Mouse (Mus musculus): ENCODE results near the gene Crmp1. TPM values are rescaled to one million over a fixed set of nuclear protein-coding genes. Genes with fewer than 3 reads are reported as not detected.

Gene Crmp1
- polyA plus RNA-seq, 1 experiment from 2014 or later = 82.9 TPM

- DNase-seq (ENCODE audit: low spot score) (no peak), ATAC-seq (replicated peaks; ENCODE audit: insufficient number of reproducible peaks, low FRiP score, low TSS enrichment, low read depth) (no peak)
- no peaks in the 10 kb centered on the region for H3K9me3 ChIP-seq (replicated peaks; ENCODE audit: control insufficient read depth, low read length)
- H3K9ac ChIP-seq (replicated peaks; ENCODE audit: low read length) = no peak overlapping the region
- no peaks in the 10 kb centered on the region; the same call in 1 of the 2 replicates for H3K4me1 ChIP-seq (ENCODE audit: control insufficient read depth, insufficient read depth, low read length)
- H3K4me2 ChIP-seq (ENCODE audit: low read depth, low read length) = no peak overlapping the region
- no peak overlapping the region for H3K27ac ChIP-seq (replicated peaks; ENCODE audit: low read depth, low read length)
- no peaks in the 10 kb centered on the region for H3K27me3 ChIP-seq (ENCODE audit: control insufficient read depth, insufficient read depth, low read length)
- 54% methylated on average over 8 of the region's 8 CpGs for WGBS
- no peak overlapping the region for H3K4me3 ChIP-seq (ENCODE audit: low read depth, low read length)
- no peaks in the 10 kb centered on the region for H3K36me3 ChIP-seq (replicated peaks; ENCODE audit: control insufficient read depth, insufficient read depth, low read depth, low read length)
Observed at GRCm38 (mm10) chr5:37222316-37222715, 19.4 kb upstream of the Crmp1 start.

GRCm38 (mm10) chr5:37225708-37226107, 16.0 kb upstream of the Crmp1 start:
- Histone ChIP-seq H3K9me3 (replicated peaks; ENCODE audit: control insufficient read depth, low read length) (no peaks in the 10 kb centered on the region), H3K4me3 (ENCODE audit: low read depth, low read length) (no peak overlapping the region), H3K27ac (replicated peaks; ENCODE audit: low read depth, low read length) (no peak overlapping the region), H3K36me3 (replicated peaks; ENCODE audit: control insufficient read depth, insufficient read depth, low read depth, low read length) (no peaks in the 10 kb centered on the region), H3K9ac (replicated peaks; ENCODE audit: low read length) (no peak overlapping the region), H3K4me2 (ENCODE audit: low read depth, low read length) (no peak overlapping the region), H3K27me3 (ENCODE audit: control insufficient read depth, insufficient read depth, low read length) (no peaks in the 10 kb centered on the region), H3K4me1 (ENCODE audit: control insufficient read depth, insufficient read depth, low read length) (no peaks in the 10 kb centered on the region; the same call in 1 of the 2 replicates)
- WGBS = 67% methylated on average over 1 of the region's 1 CpGs
- DNase-seq (ENCODE audit: low spot score) (no peak), ATAC-seq (replicated peaks; ENCODE audit: insufficient number of reproducible peaks, low FRiP score, low TSS enrichment, low read depth) (no peak)

GRCm38 (mm10) chr5:37227956-37228680, 13.6 kb upstream of the Crmp1 start:
- Histone ChIP-seq H3K4me2 (ENCODE audit: low read depth, low read length) (no peak overlapping the region), H3K4me3 (ENCODE audit: low read depth, low read length) (no peak overlapping the region), H3K27ac (replicated peaks; ENCODE audit: low read depth, low read length) (no peak overlapping the region), H3K27me3 (ENCODE audit: control insufficient read depth, insufficient read depth, low read length) (no peaks in the 10 kb centered on the region), H3K4me1 (ENCODE audit: control insufficient read depth, insufficient read depth, low read length) (no peaks in the 10 kb centered on the region), H3K9ac (replicated peaks; ENCODE audit: low read length) (no peak overlapping the region), H3K9me3 (replicated peaks; ENCODE audit: control insufficient read depth, low read length) (no peaks in the 10 kb centered on the region), H3K36me3 (replicated peaks; ENCODE audit: control insufficient read depth, insufficient read depth, low read depth, low read length) (no peaks in the 10 kb centered on the region)
- 60% methylated on average over 6 of the region's 6 CpGs for WGBS
- ATAC-seq (replicated peaks; ENCODE audit: insufficient number of reproducible peaks, low FRiP score, low TSS enrichment, low read depth) (no peak), DNase-seq (ENCODE audit: low spot score) (no peak)

- H3K4me2 ChIP-seq (ENCODE audit: low read depth, low read length) = no peak overlapping the region
- no peaks in the 10 kb centered on the region for H3K36me3 ChIP-seq (replicated peaks; ENCODE audit: control insufficient read depth, insufficient read depth, low read depth, low read length)
- no peak overlapping the region for H3K27ac ChIP-seq (replicated peaks; ENCODE audit: low read depth, low read length)
- no peak overlapping the region for H3K4me3 ChIP-seq (ENCODE audit: low read depth, low read length)
- H3K9me3 ChIP-seq (replicated peaks; ENCODE audit: control insufficient read depth, low read length) = no peaks in the 10 kb centered on the region
- H3K9ac ChIP-seq (replicated peaks; ENCODE audit: low read length) = no peak overlapping the region
- no peaks in the 10 kb centered on the region for H3K4me1 ChIP-seq (ENCODE audit: control insufficient read depth, insufficient read depth, low read length)
- DNase-seq (ENCODE audit: low spot score) = no peak
- H3K27me3 ChIP-seq (ENCODE audit: control insufficient read depth, insufficient read depth, low read length) = no peaks in the 10 kb centered on the region
- no peak for ATAC-seq (replicated peaks; ENCODE audit: insufficient number of reproducible peaks, low FRiP score, low TSS enrichment, low read depth)
- WGBS = 75% methylated on average over 7 of the region's 7 CpGs
Observed at GRCm38 (mm10) chr5:37228894-37229293, 12.8 kb upstream of the Crmp1 start.

- DNase-seq (ENCODE audit: low spot score) (no peak), ATAC-seq (replicated peaks; ENCODE audit: insufficient number of reproducible peaks, low FRiP score, low TSS enrichment, low read depth) (no peak)
- Histone ChIP-seq H3K27ac (replicated peaks; ENCODE audit: low read depth, low read length) (no peak overlapping the region), H3K9me3 (replicated peaks; ENCODE audit: control insufficient read depth, low read length) (no peaks in the 10 kb centered on the region), H3K27me3 (ENCODE audit: control insufficient read depth, insufficient read depth, low read length) (no peaks in the 10 kb centered on the region), H3K9ac (replicated peaks; ENCODE audit: low read length) (no peak overlapping the region), H3K36me3 (replicated peaks; ENCODE audit: control insufficient read depth, insufficient read depth, low read depth, low read length) (no peaks in the 10 kb centered on the region), H3K4me3 (ENCODE audit: low read depth, low read length) (no peak overlapping the region), H3K4me1 (ENCODE audit: control insufficient read depth, insufficient read depth, low read length) (no peaks in the 10 kb centered on the region), H3K4me2 (ENCODE audit: low read depth, low read length) (no peak overlapping the region)
- WGBS = 52% methylated on average over 9 of the region's 9 CpGs
Observed at GRCm38 (mm10) chr5:37233010-37233557, 8.7 kb upstream of the Crmp1 start.

GRCm38 (mm10) chr5:37238654-37239053, 3.1 kb upstream of the Crmp1 start:
- WGBS = 40% methylated on average over 2 of the region's 2 CpGs

GRCm38 (mm10) chr5:37240550-37240949, 1.2 kb upstream of the Crmp1 start:
- Histone ChIP-seq H3K4me2 (ENCODE audit: low read depth, low read length) (no peak overlapping the region), H3K36me3 (replicated peaks; ENCODE audit: control insufficient read depth, insufficient read depth, low read depth, low read length) (no peaks in the 10 kb centered on the region), H3K4me1 (ENCODE audit: control insufficient read depth, insufficient read depth, low read length) (peaks cover 7% of the 10 kb centered on the region), H3K27ac (replicated peaks; ENCODE audit: low read depth, low read length) (no peak overlapping the region), H3K9ac (replicated peaks; ENCODE audit: low read length) (no peak overlapping the region), H3K4me3 (ENCODE audit: low read depth, low read length) (no peak overlapping the region), H3K9me3 (replicated peaks; ENCODE audit: control insufficient read depth, low read length) (no peaks in the 10 kb centered on the region), H3K27me3 (ENCODE audit: control insufficient read depth, insufficient read depth, low read length) (peaks cover 44% of the 10 kb centered on the region)
- 8% methylated on average over 5 of the region's 5 CpGs for WGBS
- DNase-seq (ENCODE audit: low spot score) (peak; percentile 78), ATAC-seq (replicated peaks; ENCODE audit: insufficient number of reproducible peaks, low FRiP score, low TSS enrichment, low read depth) (no peak)

More at GRCm38 (mm10) chr5:37238654-37239053, 3.1 kb upstream of the Crmp1 start:
- H3K4me1 ChIP-seq (ENCODE audit: control insufficient read depth, insufficient read depth, low read length) = peaks cover 7% of the 10 kb centered on the region
- no peak for ATAC-seq (replicated peaks; ENCODE audit: insufficient number of reproducible peaks, low FRiP score, low TSS enrichment, low read depth)
- H3K4me3 ChIP-seq (ENCODE audit: low read depth, low read length) = no peak overlapping the region
- DNase-seq (ENCODE audit: low spot score) = no peak
- H3K27ac ChIP-seq (replicated peaks; ENCODE audit: low read depth, low read length) = no peak overlapping the region
- no peaks in the 10 kb centered on the region for H3K36me3 ChIP-seq (replicated peaks; ENCODE audit: control insufficient read depth, insufficient read depth, low read depth, low read length)
- no peaks in the 10 kb centered on the region for H3K9me3 ChIP-seq (replicated peaks; ENCODE audit: control insufficient read depth, low read length)
- peaks cover 28% of the 10 kb centered on the region for H3K27me3 ChIP-seq (ENCODE audit: control insufficient read depth, insufficient read depth, low read length)
- no peak overlapping the region for H3K4me2 ChIP-seq (ENCODE audit: low read depth, low read length)
- H3K9ac ChIP-seq (replicated peaks; ENCODE audit: low read length) = no peak overlapping the region

GRCm38 (mm10) chr5:37241224-37241623, 516 bp upstream of the Crmp1 start:
- Histone ChIP-seq H3K4me2 (ENCODE audit: low read depth, low read length) (no peak overlapping the region; the same call in 1 of the 2 replicates), H3K27me3 (ENCODE audit: control insufficient read depth, insufficient read depth, low read length) (peaks cover 47% of the 10 kb centered on the region), H3K9me3 (replicated peaks; ENCODE audit: control insufficient read depth, low read length) (no peaks in the 10 kb centered on the region), H3K4me3 (ENCODE audit: low read depth, low read length) (no peak overlapping the region; the same call in 1 of the 2 replicates), H3K9ac (replicated peaks; ENCODE audit: low read length) (no peak overlapping the region), H3K27ac (replicated peaks; ENCODE audit: low read depth, low read length) (no peak overlapping the region), H3K4me1 (ENCODE audit: control insufficient read depth, insufficient read depth, low read length) (peaks cover 7% of the 10 kb centered on the region), H3K36me3 (replicated peaks; ENCODE audit: control insufficient read depth, insufficient read depth, low read depth, low read length) (no peaks in the 10 kb centered on the region)
- whole genome bisulfite sequencing = 14% methylated on average over 9 of the region's 9 CpGs
- no peak for DNase-seq (ENCODE audit: low spot score)
- no peak for ATAC-seq (replicated peaks; ENCODE audit: insufficient number of reproducible peaks, low FRiP score, low TSS enrichment, low read depth)

Measured in embryonic facial prominence, embryonic 11.5 days (tissue).